Mouse (Mus musculus): ENCODE measurements at regions not wholly inside any gene's neighbourhood (a gene's known extent, or its start where the extent isn't known, plus 50 kb on each side); places are given as distances from the start of the nearest gene placed in this dataset.
"Not testable (repeated sequence)": the region's sequence is repeated elsewhere in the genome, so short reads cannot be mapped to it uniquely, and the experiment has no call there.

DNA sequence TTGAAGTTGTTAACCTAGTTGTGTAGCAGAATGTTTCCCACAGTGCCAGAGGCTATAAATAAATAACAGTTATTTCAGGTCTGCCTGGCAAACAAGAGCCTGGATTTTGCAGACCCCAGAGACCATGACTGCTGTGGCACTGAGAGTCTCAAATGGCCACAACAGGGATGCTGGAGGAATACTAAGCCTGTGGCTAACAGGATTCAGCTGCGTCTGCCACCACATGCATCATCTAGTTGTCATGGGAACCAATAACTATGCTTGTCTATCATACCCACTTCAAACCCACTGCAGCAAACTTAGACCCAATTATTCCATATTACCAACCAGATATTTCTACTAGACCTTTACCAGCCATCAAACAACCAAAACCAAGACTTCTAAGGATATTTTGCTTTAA, 385.4 kb downstream of the Mat2b start:
- no peak for DNase-seq
- intact Hi-C loops (cut with DNase I), result no loop called here

DNA sequence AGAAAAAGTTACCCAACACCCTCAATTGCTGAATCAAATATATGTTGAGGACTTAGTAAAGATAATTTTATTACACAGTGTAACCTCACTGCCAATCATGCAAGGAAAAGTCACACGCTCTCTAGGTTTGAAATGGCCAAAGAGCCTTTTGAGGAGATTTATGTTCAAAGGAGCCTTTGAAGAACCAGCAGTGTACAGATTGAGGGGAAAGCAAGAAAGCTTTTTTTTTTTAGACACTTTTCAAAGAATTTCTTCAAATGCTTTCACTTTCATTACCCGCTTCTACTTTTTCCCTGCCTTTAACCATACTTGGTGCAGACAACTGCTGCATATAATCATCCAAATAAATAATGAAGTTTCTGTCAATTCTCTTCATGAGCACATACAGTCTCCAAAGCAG, 392.4 kb downstream of the Mat2b start:
- intact Hi-C loops (cut with DNase I), result no loop called here
- DNase-seq, result no peak

- intact Hi-C loops (cut with DNase I); DNase-seq: not testable (repeated sequence)
Measured at GRCm38 (mm10) chr11:40299987-40300386, 395.0 kb downstream of the Mat2b start.

- DNase-seq, result no peak
- intact Hi-C loops (cut with DNase I), result no loop called here
Measured at GRCm38 (mm10) chr11:40286936-40287335, 408.1 kb downstream of the Mat2b start.

GRCm38 (mm10) chr11:40286391-40286790, 408.6 kb downstream of the Mat2b start:
- DNase-seq, result no peak
- intact Hi-C loops (cut with DNase I), result no loop called here

- intact Hi-C loops (cut with DNase I), result no loop called here
- no peak for DNase-seq
Measured at GRCm38 (mm10) chr11:40276737-40277136, 418.3 kb downstream of the Mat2b start.

- intact Hi-C loops (cut with DNase I), result no loop called here
Measured at GRCm38 (mm10) chr11:40253123-40253522, 441.9 kb downstream of the Mat2b start.

GRCm38 (mm10) chr11:40252399-40252798, 442.6 kb downstream of the Mat2b start:
- intact Hi-C loops (cut with DNase I), result no loop called here
- no peak for DNase-seq

More at GRCm38 (mm10) chr11:40253123-40253522, 441.9 kb downstream of the Mat2b start:
- peak; percentile 4 for DNase-seq

DNA sequence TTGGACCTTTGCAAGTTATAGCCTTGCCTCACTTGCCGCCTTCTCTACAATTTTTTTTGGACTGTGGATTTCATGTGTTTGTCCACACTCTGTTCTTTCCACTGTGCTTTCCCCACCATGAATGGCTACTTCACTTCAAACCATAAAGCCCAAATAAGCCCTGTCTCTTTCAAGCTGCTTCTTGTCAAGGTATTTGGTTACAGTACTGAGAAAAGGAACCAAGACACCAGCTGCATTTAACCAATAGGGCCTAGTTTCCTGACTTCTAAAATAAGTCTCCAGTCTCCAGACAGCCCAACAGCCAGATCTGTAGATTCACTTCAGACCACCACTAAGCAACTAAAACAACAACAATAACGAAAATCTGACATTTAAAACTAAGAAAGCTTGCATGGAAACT, 443.9 kb downstream of the Mat2b start:
- DNase-seq, result no peak
- intact Hi-C loops (cut with DNase I), result no loop called here

- intact Hi-C loops (cut with DNase I), result no loop called here
Measured at GRCm38 (mm10) chr11:40216391-40216790, 478.6 kb downstream of the Mat2b start.

More at GRCm38 (mm10) chr11:40216391-40216790, 478.6 kb downstream of the Mat2b start:
- peak; percentile 0 for DNase-seq

All from left cerebral cortex, postnatal 4 days (tissue).